In the genomic region with DNA sequence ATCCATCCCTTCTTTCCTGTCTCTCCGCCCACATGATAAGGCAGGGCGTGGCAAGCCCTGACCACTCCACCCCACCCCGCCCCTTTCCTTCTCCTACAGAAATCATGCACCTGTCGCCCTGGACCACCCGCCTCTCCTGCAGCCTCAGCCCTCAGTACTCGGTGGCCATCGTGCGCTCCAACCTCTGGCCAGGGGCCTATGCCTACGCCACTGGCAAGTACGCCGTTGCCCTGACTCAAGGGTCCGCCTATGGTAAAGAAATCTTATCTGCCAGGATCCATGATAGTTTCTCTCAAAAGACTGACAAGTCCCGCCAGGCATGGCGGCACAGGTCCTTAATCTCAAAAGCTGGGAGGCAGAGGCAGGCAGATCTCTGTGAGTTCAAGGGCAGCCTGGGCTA, we compare ENCODE assay signal across 18 mouse cellular contexts. TPM values are rescaled to one million over a fixed set of nuclear protein-coding genes. Genes with fewer than 3 reads are reported as not detected.
"Had no signal": no experiment of that assay in that cellular context is flagged by ENCODE, and none has a peak within 500 bp of the region (broad histone marks: within the 10 kb centered on the region; RNA-seq: fewer than 3 reads in every experiment).

No protein-coding gene starts in this region.

- H3K4me1 ChIP-seq: limb, embryonic 10.5 days; limb, embryonic 13.5 days; lung, embryonic 15.5 days; midbrain, embryonic 10.5 days had no signal

- H3K4me2 ChIP-seq: limb, embryonic 13.5 days; liver, embryonic 12.5 days; liver, embryonic 15.5 days; lung, embryonic 15.5 days had no signal

- H3K9ac ChIP-seq: limb, embryonic 13.5 days; liver, embryonic 12.5 days; liver, embryonic 15.5 days; lung, embryonic 15.5 days had no signal

- DNase-seq: kidney, postnatal 14 days; liver; thymus, postnatal 25 days had no signal

- H3K9me3 ChIP-seq: liver, embryonic 12.5 days; liver, embryonic 15.5 days; lung, embryonic 15.5 days had no signal

- H3K27ac ChIP-seq: limb, embryonic 10.5 days; limb, embryonic 13.5 days; liver, embryonic 12.5 days; liver, embryonic 15.5 days; lung, embryonic 15.5 days; midbrain, embryonic 10.5 days had no signal

- ATAC-seq: liver, embryonic 12.5 days had no signal

- H3K36me3 ChIP-seq: limb, embryonic 10.5 days; limb, embryonic 13.5 days; liver, embryonic 12.5 days; liver, embryonic 15.5 days; lung, embryonic 15.5 days; midbrain, embryonic 10.5 days had no signal

- H3K4me3 ChIP-seq: limb, embryonic 10.5 days; limb, embryonic 13.5 days; liver, embryonic 12.5 days; liver, embryonic 15.5 days; lung, embryonic 15.5 days; megakaryocyte, embryonic 14.5 days; midbrain, embryonic 10.5 days had no signal

RNA-seq across cellular contexts. Expression of a gene that starts 13.4 kb away (rescaled TPM):
- total RNA-seq: layer of hippocampus, adult 18-20 months; midbrain, postnatal 0 days had no signal
- polyA plus RNA-seq: kidney, embryonic 16.5 days; limb, embryonic 10.5 days; limb, embryonic 13.5 days; liver, embryonic 12.5 days; liver, embryonic 15.5 days; lung, embryonic 15.5 days; midbrain, embryonic 10.5 days; neural tube, embryonic 11.5 days; neural tube, embryonic 14.5 days; small intestine, adult 2 months; stomach, embryonic 16.5 days; thymus, postnatal 0 days had no signal
